Mouse (Mus musculus) intestine, embryonic 16.5 days (tissue): ENCODE measurements around the gene Tpm3. TPM values are rescaled to one million over a fixed set of nuclear protein-coding genes. Genes with fewer than 3 reads are reported as not detected.

ENCODE experiments used
- ATAC-seq: fragments of 200-750 bp; cut with Nextera tagmentation; 2 replicates; pipeline ENCODE4 v1.8.0; 2017; ENCODE audit warnings: moderate TSS enrichment, moderate library complexity
- H3K27ac ChIP-seq: fragments of 300-500 bp; sonication (generic); 2 replicates; pipeline ENCODE4 v1.5.1; 2014; ENCODE audit warnings: mild to moderate bottlenecking, low read length
- H3K27me3 ChIP-seq: fragments of 300-500 bp; sonication (generic); replicated peaks from 2 replicates; pipeline ENCODE4 v1.6.1; 2014; ENCODE audit warnings: low read length, control low read depth, mixed read lengths; ENCODE audit not compliant: control insufficient read depth, insufficient read depth
- H3K36me3 ChIP-seq: fragments of 300-500 bp; sonication (generic); 2 replicates; pipeline ENCODE4 v1.6.1; 2014; ENCODE audit warnings: low read length, control low read depth; ENCODE audit not compliant: control insufficient read depth, insufficient read depth
- H3K4me1 ChIP-seq: fragments of 300-500 bp; sonication (generic); 2 replicates; pipeline ENCODE4 v1.6.1; 2014; ENCODE audit warnings: low read length, control low read depth, mixed read lengths; ENCODE audit not compliant: control insufficient read depth, insufficient read depth
- H3K4me2 ChIP-seq: fragments of 300-500 bp; sonication (generic); 2 replicates; pipeline ENCODE4 v1.6.1; 2014; ENCODE audit warnings: low read depth, low read length, control low read depth
- H3K4me3 ChIP-seq: fragments of 300-500 bp; sonication (generic); 2 replicates; pipeline ENCODE4 v1.5.1; 2014; ENCODE audit warnings: mild to moderate bottlenecking, low read length
- H3K9ac ChIP-seq: fragments of 300-500 bp; sonication (generic); 2 replicates; pipeline ENCODE4 v1.6.1; 2014; ENCODE audit warnings: low read depth, low read length
- H3K9me3 ChIP-seq: fragments of 300-500 bp; sonication (generic); 2 replicates; pipeline ENCODE4 v1.6.1; 2016; ENCODE audit warnings: low read length, control low read depth; ENCODE audit not compliant: control insufficient read depth
- WGBS: fragments of 180-500 bp; shearing (Covaris S2); extraction: QIAGEN DNeasy Blood & Tissue Kit; methylation state at CpG from one replicate; pipeline ENCODE4 v1.1.7; 2014; 5-methylcytosine and 5-hydroxymethylcytosine counted together
- polyA plus RNA-seq: library from polyadenylated mRNA; unstranded; fragments of >200 nt; fragmentation: Nextera tagmentation; extraction: Ambion mirVana; gene quantifications from 2 replicates; pipeline ENCODE4 v1.2.1, GENCODE M21; 2015

Tpm3 gene
- polyA plus RNA-seq, 1 experiment from 2014 or later: 565 TPM

- peak; percentile 60 for ATAC-seq
- H3K9ac ChIP-seq: peak overlapping the region; percentile 55
- H3K36me3 ChIP-seq: no peaks in the 10 kb centered on the region
- no peaks in the 10 kb centered on the region for H3K27me3 ChIP-seq
- H3K4me1 ChIP-seq: peaks cover 38% of the 10 kb centered on the region
- H3K4me2 ChIP-seq: peak overlapping the region; percentile 53
- WGBS: 52% methylated on average over 5 of the region's 5 CpGs
- peak overlapping the region; percentile 88 for H3K27ac ChIP-seq
- H3K9me3 ChIP-seq: no peaks in the 10 kb centered on the region
- H3K4me3 ChIP-seq: peak overlapping the region; percentile 86
Observed at GRCm38 (mm10) chr3:90081365-90082240, 9.2 kb downstream of the Tpm3 start.

- peak overlapping the region; percentile 88 for H3K27ac ChIP-seq
- H3K4me1 ChIP-seq: peaks cover 32% of the 10 kb centered on the region
- peak overlapping the region; percentile 53 for H3K4me2 ChIP-seq
- peak overlapping the region; percentile 53 for H3K9ac ChIP-seq
- 34% methylated on average over 5 of the region's 5 CpGs for WGBS
- peak overlapping the region; percentile 86 for H3K4me3 ChIP-seq
- peaks cover under 1% of the 10 kb centered on the region; the same call in 1 of the 2 replicates for H3K36me3 ChIP-seq
- ATAC-seq: no peak
- H3K27me3 ChIP-seq: no peaks in the 10 kb centered on the region
- H3K9me3 ChIP-seq: no peaks in the 10 kb centered on the region
Observed at GRCm38 (mm10) chr3:90083034-90083433, 10.6 kb downstream of the Tpm3 start.

GRCm38 (mm10) chr3:90083698-90084324 is 11.4 kb downstream of the Tpm3 start:
- H3K9me3 ChIP-seq: no peaks in the 10 kb centered on the region
- peak overlapping the region; percentile 53 for H3K4me2 ChIP-seq
- H3K9ac ChIP-seq: peak overlapping the region; percentile 53; the same call in 1 of the 2 replicates
- H3K27me3 ChIP-seq: no peaks in the 10 kb centered on the region
- peak overlapping the region; percentile 88 for H3K27ac ChIP-seq
- no peak for ATAC-seq
- peak overlapping the region; percentile 86 for H3K4me3 ChIP-seq
- 33% methylated on average over 3 of the region's 3 CpGs for WGBS
- H3K36me3 ChIP-seq: peaks cover 8% of the 10 kb centered on the region
- peaks cover 30% of the 10 kb centered on the region for H3K4me1 ChIP-seq

GRCm38 (mm10) chr3:90084790-90085189 is 12.3 kb downstream of the Tpm3 start:
- Histone ChIP-seq H3K4me2 (no peak overlapping the region), H3K36me3 (peaks cover 10% of the 10 kb centered on the region), H3K27me3 (no peaks in the 10 kb centered on the region), H3K9ac (no peak overlapping the region), H3K9me3 (no peaks in the 10 kb centered on the region), H3K4me1 (peaks cover 28% of the 10 kb centered on the region), H3K4me3 (no peak overlapping the region), H3K27ac (no peak overlapping the region)
- 58% methylated on average over 4 of the region's 4 CpGs for WGBS
- ATAC-seq: no peak

- Histone ChIP-seq H3K4me3 (no peak overlapping the region), H3K9ac (no peak overlapping the region), H3K27ac (no peak overlapping the region), H3K4me1 (peaks cover 28% of the 10 kb centered on the region), H3K27me3 (no peaks in the 10 kb centered on the region), H3K9me3 (no peaks in the 10 kb centered on the region), H3K4me2 (no peak overlapping the region), H3K36me3 (peaks cover 11% of the 10 kb centered on the region)
- no peak for ATAC-seq
- 70% methylated on average over 6 of the region's 6 CpGs for WGBS
Observed at GRCm38 (mm10) chr3:90085281-90085680, 12.8 kb downstream of the Tpm3 start.

GRCm38 (mm10) chr3:90086068-90086467 is 13.6 kb downstream of the Tpm3 start:
- Histone ChIP-seq H3K4me3 (no peak overlapping the region), H3K4me1 (peaks cover 28% of the 10 kb centered on the region), H3K9ac (no peak overlapping the region), H3K27ac (no peak overlapping the region), H3K27me3 (no peaks in the 10 kb centered on the region), H3K4me2 (no peak overlapping the region), H3K36me3 (peaks cover 14% of the 10 kb centered on the region), H3K9me3 (no peaks in the 10 kb centered on the region)
- 87% methylated on average over 5 of the region's 5 CpGs for WGBS
- ATAC-seq: no peak

GRCm38 (mm10) chr3:90088617-90089016 is 16.2 kb downstream of the Tpm3 start:
- 87% methylated on average over 2 of the region's 2 CpGs for WGBS
- H3K4me2 ChIP-seq: no peak overlapping the region
- peaks cover 17% of the 10 kb centered on the region for H3K4me1 ChIP-seq
- H3K4me3 ChIP-seq: no peak overlapping the region
- H3K27ac ChIP-seq: no peak overlapping the region
- no peaks in the 10 kb centered on the region for H3K9me3 ChIP-seq
- no peak for ATAC-seq
- H3K36me3 ChIP-seq: peaks cover 29% of the 10 kb centered on the region
- no peak overlapping the region for H3K9ac ChIP-seq
- H3K27me3 ChIP-seq: no peaks in the 10 kb centered on the region

GRCm38 (mm10) chr3:90090892-90091291 is 18.4 kb downstream of the Tpm3 start:
- H3K4me1 ChIP-seq: no peaks in the 10 kb centered on the region

GRCm38 (mm10) chr3:90094453-90094852 is 22.0 kb downstream of the Tpm3 start:
- H3K36me3 ChIP-seq: peaks cover 28% of the 10 kb centered on the region

More at GRCm38 (mm10) chr3:90090892-90091291, 18.4 kb downstream of the Tpm3 start:
- no peaks in the 10 kb centered on the region for H3K9me3 ChIP-seq
- ATAC-seq: no peak
- H3K27me3 ChIP-seq: no peaks in the 10 kb centered on the region
- H3K9ac ChIP-seq: no peak overlapping the region
- no peak overlapping the region for H3K4me2 ChIP-seq
- H3K27ac ChIP-seq: no peak overlapping the region
- H3K36me3 ChIP-seq: peaks cover 32% of the 10 kb centered on the region
- no peak overlapping the region for H3K4me3 ChIP-seq
- 60% methylated on average over 6 of the region's 6 CpGs for WGBS

More at GRCm38 (mm10) chr3:90094453-90094852, 22.0 kb downstream of the Tpm3 start:
- Histone ChIP-seq H3K4me1 (no peaks in the 10 kb centered on the region), H3K4me2 (no peak overlapping the region), H3K4me3 (no peak overlapping the region), H3K9me3 (no peaks in the 10 kb centered on the region), H3K27ac (no peak overlapping the region), H3K27me3 (no peaks in the 10 kb centered on the region), H3K9ac (no peak overlapping the region)
- no peak for ATAC-seq
- WGBS: 92% methylated on average over 3 of the region's 3 CpGs
